Mouse (Mus musculus): ENCODE measurements around the gene Fgr.

DNA sequence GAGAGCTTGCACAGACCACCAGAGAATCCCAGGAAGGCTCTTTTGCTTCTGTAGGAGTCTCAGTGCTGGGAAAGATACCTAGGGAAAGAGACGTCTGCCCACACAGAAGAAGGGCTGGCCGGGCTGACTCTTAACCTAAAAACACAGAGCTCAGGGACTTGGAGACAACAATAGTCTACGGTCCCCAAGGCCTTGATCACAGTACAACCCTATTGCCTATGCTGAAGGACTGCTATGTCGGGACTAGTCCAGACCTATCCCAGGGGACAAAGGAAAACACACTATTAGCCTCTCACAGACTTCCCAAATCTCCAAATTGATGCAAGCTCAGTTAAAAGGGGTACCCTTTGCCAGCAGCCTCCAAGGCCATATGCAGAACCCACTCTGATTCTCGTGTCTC lies 12.0 kb upstream of the Fgr start:
- no peak for TF ChIP-seq CTCF (IDR thresholded peaks at IDR 0.05; ENCODE audit: extremely low read depth, insufficient read depth, low read length)
- no peak for TF ChIP-seq POLR2A (IDR thresholded peaks at IDR 0.05; ENCODE audit: extremely low read depth, insufficient read depth, low read length)

All from cortical plate, adult 2 months (tissue).